ENCODE assay signal across 25 mouse cellular contexts in genomic region chr3:56830315-56831097, GRCm38 (mm10).
A peak's percentile ranks its signal among the peaks of the same experiment; 100 is the strongest.
DNase-seq lines count a peak whose midpoint lies in the region; ATAC-seq and TF ChIP-seq lines count a peak whose summit lies in the region.
"Had no signal": no experiment of that assay in that cellular context is flagged by ENCODE, and none has a peak within 500 bp of the region (broad histone marks: within the 10 kb centered on the region; RNA-seq: fewer than 3 reads in every experiment).

No protein-coding gene starts in this region.

- DNase-seq in embryonic facial prominence, embryonic 11.5 days (ENCODE audit: low spot score), result peak; percentile 11
- no peak for DNase-seq in embryonic facial prominence, embryonic 10.5 days (ENCODE audit: low spot score)
- DNase-seq in heart, postnatal 0 days (ENCODE audit: low spot score), result no peak
- no peak for DNase-seq in heart, postnatal 4 days
- DNase-seq in neural tube, embryonic 10.5 days (ENCODE audit: extremely low spot score, low spot score), result no peak
- no peak for DNase-seq in adrenal gland, adult 8-10 months
- DNase-seq: adrenal gland, postnatal 14 days; cerebellum, adult 8-10 months; gastrocnemius, postnatal 25 days; kidney, adult 9 months; kidney, postnatal 25 days; lung, adult 18-20 months; lung, postnatal 14 days; right cerebral cortex, adult 18-20 months; right cerebral cortex, postnatal 4 days; thymus, postnatal 25 days had no signal

- no peak for ATAC-seq in embryonic facial prominence, embryonic 11.5 days (replicated peaks; ENCODE audit: insufficient number of reproducible peaks, low FRiP score, low TSS enrichment, low read depth)
- peak; percentile 57; the same call in 1 of the 2 replicates for ATAC-seq in heart, postnatal 0 days (ENCODE audit: insufficient read depth, low read depth)
- no peak for ATAC-seq in neural tube, embryonic 13.5 days (ENCODE audit: low read depth)
- ATAC-seq: hindbrain, embryonic 16.5 days; intestine, embryonic 15.5 days; liver, embryonic 12.5 days had no signal

- H3K4me1 ChIP-seq in embryonic facial prominence, embryonic 11.5 days (ENCODE audit: control insufficient read depth, insufficient read depth, low read length), result no peaks in the 10 kb centered on the region
- no peaks in the 10 kb centered on the region for H3K4me1 ChIP-seq in embryonic facial prominence, embryonic 10.5 days
- H3K4me1 ChIP-seq in heart, postnatal 0 days (ENCODE audit: control insufficient read depth, insufficient read depth), result no peaks in the 10 kb centered on the region
- no peaks in the 10 kb centered on the region for H3K4me1 ChIP-seq in neural tube, embryonic 13.5 days (replicated peaks)
- H3K4me1 ChIP-seq: heart, embryonic 10.5 days; intestine, embryonic 15.5 days; limb, embryonic 13.5 days; liver, embryonic 12.5 days; midbrain, embryonic 12.5 days; neural tube, embryonic 12.5 days; stomach, embryonic 15.5 days had no signal

- H3K9me3 ChIP-seq in embryonic facial prominence, embryonic 11.5 days (replicated peaks; ENCODE audit: control insufficient read depth, low read length), result no peaks in the 10 kb centered on the region
- no peaks in the 10 kb centered on the region for H3K9me3 ChIP-seq in embryonic facial prominence, embryonic 10.5 days
- no peaks in the 10 kb centered on the region for H3K9me3 ChIP-seq in heart, postnatal 0 days (replicated peaks; ENCODE audit: control insufficient read depth, low read length)
- H3K9me3 ChIP-seq in neural tube, embryonic 13.5 days, result no peaks in the 10 kb centered on the region
- H3K9me3 ChIP-seq: heart, embryonic 10.5 days; intestine, embryonic 15.5 days; limb, embryonic 13.5 days; liver, embryonic 12.5 days; midbrain, embryonic 12.5 days; neural tube, embryonic 12.5 days; stomach, embryonic 15.5 days had no signal

- H3K9ac ChIP-seq in embryonic facial prominence, embryonic 11.5 days (replicated peaks; ENCODE audit: low read length), result no peak overlapping the region
- H3K9ac ChIP-seq in heart, postnatal 0 days (replicated peaks; ENCODE audit: low read depth, low read length), result no peak overlapping the region
- no peak overlapping the region for H3K9ac ChIP-seq in neural tube, embryonic 13.5 days
- H3K9ac ChIP-seq: intestine, embryonic 15.5 days; limb, embryonic 13.5 days; liver, embryonic 12.5 days; midbrain, embryonic 12.5 days; neural tube, embryonic 12.5 days; stomach, embryonic 15.5 days had no signal

- no peak overlapping the region for H3K4me3 ChIP-seq in embryonic facial prominence, embryonic 11.5 days (ENCODE audit: low read depth, low read length)
- no peak overlapping the region for H3K4me3 ChIP-seq in embryonic facial prominence, embryonic 10.5 days
- no peak overlapping the region for H3K4me3 ChIP-seq in heart, postnatal 0 days (ENCODE audit: low read depth, low read length)
- no peak overlapping the region for H3K4me3 ChIP-seq in neural tube, embryonic 13.5 days
- H3K4me3 ChIP-seq: heart, embryonic 10.5 days; intestine, embryonic 15.5 days; limb, embryonic 13.5 days; liver, embryonic 12.5 days; midbrain, embryonic 12.5 days; neural tube, embryonic 12.5 days; stomach, embryonic 15.5 days had no signal

- no peak overlapping the region for H3K4me2 ChIP-seq in embryonic facial prominence, embryonic 11.5 days (ENCODE audit: low read depth, low read length)
- no peak overlapping the region for H3K4me2 ChIP-seq in heart, postnatal 0 days (ENCODE audit: low read depth, low read length)
- no peak overlapping the region for H3K4me2 ChIP-seq in neural tube, embryonic 13.5 days
- H3K4me2 ChIP-seq: intestine, embryonic 15.5 days; limb, embryonic 13.5 days; liver, embryonic 12.5 days; midbrain, embryonic 12.5 days; neural tube, embryonic 12.5 days; stomach, embryonic 15.5 days had no signal

- H3K36me3 ChIP-seq in embryonic facial prominence, embryonic 11.5 days (replicated peaks; ENCODE audit: control insufficient read depth, insufficient read depth, low read depth, low read length), result no peaks in the 10 kb centered on the region
- no peaks in the 10 kb centered on the region for H3K36me3 ChIP-seq in embryonic facial prominence, embryonic 10.5 days (replicated peaks)
- no peaks in the 10 kb centered on the region for H3K36me3 ChIP-seq in heart, postnatal 0 days (replicated peaks; ENCODE audit: control insufficient read depth, insufficient read depth, low read length)
- H3K36me3 ChIP-seq in neural tube, embryonic 13.5 days, result no peaks in the 10 kb centered on the region
- H3K36me3 ChIP-seq: heart, embryonic 10.5 days; intestine, embryonic 15.5 days; limb, embryonic 13.5 days; liver, embryonic 12.5 days; midbrain, embryonic 12.5 days; neural tube, embryonic 12.5 days; stomach, embryonic 15.5 days had no signal

- no peak for TF ChIP-seq EP300 in heart, postnatal 0 days (IDR thresholded peaks at IDR 0.05; ENCODE audit: low read depth)

- H3K27ac ChIP-seq in embryonic facial prominence, embryonic 11.5 days (replicated peaks; ENCODE audit: low read depth, low read length), result no peak overlapping the region
- no peak overlapping the region for H3K27ac ChIP-seq in embryonic facial prominence, embryonic 10.5 days (replicated peaks)
- no peak overlapping the region for H3K27ac ChIP-seq in heart, postnatal 0 days (ENCODE audit: low read depth)
- H3K27ac ChIP-seq in neural tube, embryonic 13.5 days (replicated peaks), result 0 out of 2 replicates have a peak overlapping the region, but pooled peaks have one; percentile 38
- H3K27ac ChIP-seq: heart, embryonic 10.5 days; intestine, embryonic 15.5 days; limb, embryonic 13.5 days; liver, embryonic 12.5 days; midbrain, embryonic 12.5 days; neural tube, embryonic 12.5 days; stomach, embryonic 15.5 days had no signal

- no peaks in the 10 kb centered on the region for H3K27me3 ChIP-seq in embryonic facial prominence, embryonic 11.5 days (ENCODE audit: control insufficient read depth, insufficient read depth, low read length)
- H3K27me3 ChIP-seq in embryonic facial prominence, embryonic 10.5 days (replicated peaks; ENCODE audit: low read depth, poor library complexity, severe bottlenecking), result no peaks in the 10 kb centered on the region
- H3K27me3 ChIP-seq in heart, postnatal 0 days (ENCODE audit: control insufficient read depth, insufficient read depth, low read length), result no peaks in the 10 kb centered on the region
- no peaks in the 10 kb centered on the region for H3K27me3 ChIP-seq in neural tube, embryonic 13.5 days
- H3K27me3 ChIP-seq: intestine, embryonic 15.5 days; limb, embryonic 13.5 days; liver, embryonic 12.5 days; midbrain, embryonic 12.5 days; neural tube, embryonic 12.5 days; stomach, embryonic 15.5 days had no signal

- WGBS in embryonic facial prominence, embryonic 11.5 days, result 65% methylated on average over 4 of the region's 4 CpGs
- 64% methylated on average over 4 of the region's 4 CpGs for WGBS in embryonic facial prominence, embryonic 10.5 days
- 41% methylated on average over 4 of the region's 4 CpGs for WGBS in heart, postnatal 0 days
- 72% methylated on average over 4 of the region's 4 CpGs for WGBS in neural tube, embryonic 13.5 days

- TF ChIP-seq CTCF in heart, postnatal 0 days (IDR thresholded peaks at IDR 0.05; ENCODE audit: low read depth), result no peak
